Mouse (Mus musculus): ENCODE measurements around the gene Ldb3.

GRCm38 (mm10) chr14:34616821-34617220, 28.3 kb upstream of the Ldb3 start:
- no peak for TF ChIP-seq GATA1 (IDR thresholded peaks at IDR 0.05; ENCODE audit: low read length)
- TF ChIP-seq TAL1 (IDR thresholded peaks at IDR 0.05; ENCODE audit: low read length) = no peak

All from erythroblast, embryonic 14.5 days (primary cell).